Mouse (Mus musculus): ENCODE measurements around the gene Dbnl.

- no peak for TF ChIP-seq EP300 (IDR thresholded peaks at IDR 0.05; ENCODE audit: low read depth)
- no peak for TF ChIP-seq CTCF (IDR thresholded peaks at IDR 0.05; ENCODE audit: low read depth)
These were observed 13.7 kb downstream of the Dbnl start for GRCm38 (mm10) chr11:5802005-5802404.
